Mouse (Mus musculus): ENCODE data around the gene Mctp2.
A peak's percentile ranks its signal among the peaks of the same experiment; 100 is the strongest.

Gene Mctp2

DNA sequence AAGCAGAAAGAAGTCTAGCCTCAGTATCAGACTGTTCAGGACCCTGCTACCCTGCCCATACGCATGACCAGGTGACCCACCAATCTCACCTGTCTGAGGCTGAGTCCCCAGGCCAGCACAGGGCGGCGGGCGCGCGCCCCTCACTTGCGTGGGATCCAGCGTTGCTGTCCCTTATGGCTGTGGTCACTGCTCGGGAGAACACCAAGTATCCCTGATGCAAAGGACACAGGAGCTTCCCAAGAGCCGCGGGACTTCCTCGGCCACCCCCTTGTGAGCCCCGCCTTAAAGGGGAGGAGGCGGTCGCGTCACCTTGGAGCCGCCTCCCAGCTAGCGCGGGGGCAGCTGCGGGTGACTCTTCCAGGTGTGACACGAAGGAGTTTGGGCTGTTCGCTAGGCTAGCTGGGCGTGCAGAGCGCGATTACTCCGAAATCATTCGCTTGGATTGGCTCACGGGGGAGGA is at the start of gene Mctp2:
TSS of gene Mctp2 (minus strand) at position 227 of the 460 bp plus-strand sequence.
- peak; percentile 6 for DNase-seq

DNA sequence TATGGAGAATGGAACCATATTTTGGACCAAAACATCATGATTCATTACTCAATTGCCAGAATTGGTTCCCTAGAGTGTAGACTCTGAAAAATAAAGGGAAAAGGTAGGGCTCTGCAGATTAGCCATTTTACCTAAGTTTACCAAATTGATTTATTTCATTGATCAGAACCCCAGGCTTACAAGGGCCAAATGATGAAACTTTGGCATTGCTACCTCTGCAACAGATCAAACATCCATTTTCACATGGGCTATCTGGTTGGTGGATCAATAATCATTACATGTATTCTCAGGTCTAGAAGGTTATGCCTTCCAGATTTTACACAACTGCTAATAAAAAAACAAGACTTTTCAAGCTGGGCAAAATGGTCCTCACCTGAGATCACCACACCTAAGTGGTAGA is 39.5 kb upstream of the Mctp2 start:
- DNase-seq, result no peak

DNA sequence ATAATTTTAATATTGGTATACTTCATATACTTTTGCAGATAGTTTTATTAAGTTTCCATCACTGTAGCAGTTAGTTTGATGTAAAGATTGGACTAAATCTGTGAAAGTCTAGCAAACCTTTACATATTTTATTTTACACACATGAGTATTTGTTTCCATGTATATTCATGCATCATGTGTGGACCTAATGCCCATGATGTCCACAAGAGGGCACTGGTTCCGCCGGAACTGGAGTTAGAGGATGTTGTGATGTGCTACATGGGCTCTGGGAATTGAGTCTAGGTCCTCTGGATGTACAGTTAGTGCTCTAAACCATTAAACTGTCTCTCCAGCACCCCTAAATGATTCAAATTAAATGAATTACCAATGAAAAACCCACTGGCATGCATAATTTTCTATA is 37.3 kb upstream of the Mctp2 start:
- no peak for DNase-seq

DNA sequence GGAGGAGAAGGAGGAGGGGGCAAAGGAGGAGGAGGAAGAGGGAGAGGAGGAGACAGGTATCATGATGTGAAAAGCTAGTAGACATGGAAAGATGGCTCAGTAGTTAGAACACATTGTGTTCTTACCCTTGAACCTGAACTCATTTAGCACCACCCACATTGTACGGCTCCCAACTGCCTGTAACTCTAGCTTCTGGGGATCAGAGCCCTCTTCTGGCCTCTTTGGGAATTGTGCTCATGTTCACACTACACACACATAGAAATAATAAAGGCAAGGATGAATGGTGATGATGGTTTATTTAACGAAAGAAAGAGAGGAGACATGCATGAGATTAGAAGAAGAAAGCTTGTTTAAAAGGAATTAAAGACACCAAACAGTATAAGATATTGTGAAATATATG is 36.4 kb upstream of the Mctp2 start:
- no peak for DNase-seq

DNA sequence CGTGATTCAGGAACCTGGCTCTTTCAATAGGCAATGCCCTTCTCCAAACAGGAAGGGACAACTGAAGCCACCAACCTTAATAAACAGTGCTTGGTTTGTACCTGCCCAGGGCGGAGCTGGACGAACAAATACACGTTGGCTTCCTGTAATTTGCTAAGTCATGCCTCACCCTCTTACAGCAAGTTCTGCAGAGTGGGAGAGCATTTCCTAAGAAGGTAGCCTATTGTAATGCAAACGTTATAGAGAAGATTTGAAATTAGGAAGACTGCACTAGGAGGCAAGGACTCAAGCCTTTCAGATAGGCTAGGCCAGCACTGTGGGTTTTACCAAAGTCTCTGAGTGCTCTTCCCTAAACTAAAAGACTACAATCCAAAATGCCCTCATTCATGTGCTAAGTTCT is 19.6 kb upstream of the Mctp2 start:
- no peak for DNase-seq

DNA sequence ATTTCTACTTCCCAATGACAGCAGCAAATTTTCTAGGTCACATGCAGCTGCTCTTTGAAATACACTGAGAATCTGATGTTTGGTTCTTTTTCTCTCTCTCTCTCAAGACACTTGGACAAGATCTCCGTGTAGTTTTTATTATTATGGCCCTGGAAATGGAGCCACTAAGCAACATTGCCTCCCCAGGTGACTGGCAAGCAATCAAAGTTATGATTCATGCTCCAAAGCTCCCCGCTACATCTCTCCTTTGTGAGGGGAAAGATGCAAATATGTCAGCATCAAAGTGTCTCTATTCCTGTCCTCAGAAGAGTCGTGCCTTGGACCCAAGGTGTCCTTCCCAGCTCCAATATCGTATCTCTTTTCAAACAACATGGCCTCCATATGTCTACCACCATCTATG is 14.5 kb upstream of the Mctp2 start:
- DNase-seq, result no peak

DNA sequence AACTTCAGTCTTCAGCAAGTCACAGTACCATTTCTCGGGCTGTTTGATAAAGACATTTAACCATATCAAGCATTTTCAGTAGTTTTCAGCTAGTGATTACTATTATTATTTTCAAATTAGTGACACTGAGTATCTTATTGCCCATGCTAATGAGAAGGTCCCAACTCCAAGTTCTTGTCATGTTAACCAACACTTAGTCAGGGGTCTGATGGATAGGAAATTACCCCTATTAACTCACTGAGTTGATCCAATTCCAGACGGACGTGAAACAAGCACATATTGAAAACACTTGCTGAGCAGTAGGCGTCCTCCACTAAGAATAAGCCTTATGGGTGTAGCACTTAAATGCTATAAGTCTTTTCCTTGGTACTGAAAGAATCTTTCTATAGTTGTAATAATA is 14.0 kb upstream of the Mctp2 start:
- no peak for DNase-seq

DNA sequence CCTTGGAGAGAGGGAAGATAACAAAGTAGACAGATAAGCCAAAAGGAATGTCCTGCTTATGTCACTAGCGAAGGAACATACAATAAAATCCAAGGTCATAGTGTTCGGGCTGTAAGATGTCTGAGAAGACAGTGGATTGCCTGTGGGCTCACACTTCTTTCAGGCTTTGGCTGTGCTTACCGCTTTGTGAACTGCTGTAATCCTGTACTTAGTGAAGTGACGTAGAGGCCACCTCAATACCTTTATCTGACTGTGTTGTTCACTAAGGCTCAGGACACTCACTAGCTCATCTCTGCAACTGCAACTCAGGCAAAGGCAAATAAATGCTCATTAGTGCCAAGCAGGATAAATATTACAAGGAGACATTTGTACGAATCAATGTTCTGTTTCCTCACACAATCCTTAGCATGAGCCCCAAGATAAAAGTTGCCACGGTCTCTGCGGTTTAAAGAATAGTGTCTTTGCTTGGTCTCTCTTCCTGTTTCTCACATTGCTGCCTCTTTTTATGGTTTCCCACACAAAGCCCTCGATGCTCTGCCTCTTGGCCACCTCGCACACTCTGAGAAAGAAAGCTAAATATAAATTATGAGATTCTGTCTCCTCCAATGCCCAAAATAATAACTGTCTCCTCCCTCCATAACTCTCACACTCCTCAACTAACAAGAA is 8.1 kb upstream of the Mctp2 start:
- DNase-seq, result no peak

DNA sequence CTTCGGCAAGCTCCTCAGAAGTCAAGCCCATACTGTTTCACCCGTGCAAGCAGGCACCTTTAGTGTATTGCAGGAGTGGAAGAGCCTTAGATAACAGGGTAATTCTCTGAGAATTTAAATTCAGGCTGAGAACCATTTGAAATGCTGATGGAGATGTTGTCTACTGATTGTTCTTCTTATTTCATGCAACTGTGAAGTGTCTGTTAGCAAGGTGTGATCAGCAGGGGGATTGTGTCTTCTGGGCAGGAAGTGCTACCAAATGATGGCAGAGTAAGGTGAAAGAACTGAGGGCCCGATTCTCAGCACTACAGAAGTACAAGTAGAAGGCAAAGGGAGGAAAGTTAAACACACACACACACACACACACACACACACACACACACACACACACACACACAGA is 7.5 kb upstream of the Mctp2 start:
- no peak for DNase-seq

DNA sequence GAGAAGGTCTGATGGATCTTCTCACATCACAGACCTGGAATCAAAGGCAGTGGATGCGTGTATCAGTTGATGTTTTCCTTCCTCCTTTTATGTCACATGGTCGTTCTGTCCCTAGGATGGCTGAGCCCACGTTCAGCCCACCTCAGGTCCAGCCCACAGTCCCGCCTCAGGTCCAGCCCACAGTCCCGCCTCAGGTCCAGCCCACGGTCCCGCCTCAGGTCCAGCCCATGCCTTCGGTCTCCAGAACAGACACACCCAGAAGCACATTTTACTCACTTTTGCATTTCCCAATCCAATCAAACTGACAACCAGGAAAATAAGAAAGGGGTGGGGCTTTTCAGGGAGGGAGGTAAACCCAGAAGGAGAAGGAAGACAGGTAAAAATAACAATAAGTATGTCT is 5.2 kb upstream of the Mctp2 start:
- no peak for DNase-seq

DNA sequence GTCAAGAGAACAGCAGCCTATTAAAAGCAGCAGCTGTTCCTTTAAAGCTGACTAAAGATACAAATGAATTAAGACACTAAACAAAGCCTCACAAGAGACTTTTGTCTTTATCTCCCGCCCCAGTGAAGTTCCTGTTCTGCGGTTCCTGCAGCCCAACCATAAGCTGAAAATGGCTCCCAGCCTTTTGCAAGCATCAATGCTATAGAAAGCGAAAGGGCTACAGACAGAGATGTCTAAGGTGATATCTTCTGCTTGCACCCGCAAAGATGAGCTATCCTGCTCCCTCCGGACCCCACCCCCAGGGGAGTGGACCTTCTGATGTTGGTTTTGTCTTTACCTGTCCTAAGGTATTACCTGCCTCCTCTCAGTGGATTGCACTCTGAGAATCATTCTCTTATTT is 1.7 kb upstream of the Mctp2 start:
- no peak for DNase-seq

DNA sequence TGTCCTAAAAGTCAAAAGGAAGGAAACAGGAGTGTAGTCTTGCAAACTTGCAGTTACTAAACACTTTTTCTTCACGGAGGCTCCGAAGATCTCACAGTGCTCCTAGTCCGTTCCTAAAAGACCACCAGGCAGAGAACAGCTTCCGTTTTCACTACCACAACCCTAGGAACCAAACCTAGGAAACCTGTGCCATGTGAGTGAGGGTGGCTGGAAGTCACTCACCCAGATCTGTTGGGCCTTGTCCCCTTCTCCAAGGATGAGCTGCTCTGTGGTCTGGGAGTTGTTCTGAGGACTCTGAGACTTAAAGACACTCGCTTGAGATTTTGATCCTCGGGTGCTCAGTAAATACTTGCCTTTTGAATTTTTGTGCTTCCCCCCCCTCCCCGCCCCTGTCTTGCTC is 439 bp upstream of the Mctp2 start:
- no peak for DNase-seq

DNA sequence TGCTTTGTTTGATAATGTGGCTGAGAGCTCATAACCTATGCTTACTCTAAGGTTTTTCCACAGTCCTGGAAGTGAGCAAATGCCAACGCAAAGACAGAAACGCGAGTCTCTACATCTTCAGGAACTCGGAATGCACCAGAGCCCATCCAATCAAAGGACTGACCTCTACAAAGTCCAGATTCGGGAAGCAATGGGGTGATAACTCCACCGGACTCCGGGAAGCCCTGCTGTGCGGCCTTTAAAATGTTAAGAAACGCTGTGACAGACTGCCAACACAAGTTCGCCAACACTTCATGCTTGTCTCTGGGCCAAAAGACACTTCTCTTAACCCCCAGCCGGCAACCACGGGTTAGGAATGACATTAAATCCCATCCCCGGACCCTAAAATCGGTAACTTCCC is 437 bp downstream of the Mctp2 start:
- no peak for DNase-seq

DNA sequence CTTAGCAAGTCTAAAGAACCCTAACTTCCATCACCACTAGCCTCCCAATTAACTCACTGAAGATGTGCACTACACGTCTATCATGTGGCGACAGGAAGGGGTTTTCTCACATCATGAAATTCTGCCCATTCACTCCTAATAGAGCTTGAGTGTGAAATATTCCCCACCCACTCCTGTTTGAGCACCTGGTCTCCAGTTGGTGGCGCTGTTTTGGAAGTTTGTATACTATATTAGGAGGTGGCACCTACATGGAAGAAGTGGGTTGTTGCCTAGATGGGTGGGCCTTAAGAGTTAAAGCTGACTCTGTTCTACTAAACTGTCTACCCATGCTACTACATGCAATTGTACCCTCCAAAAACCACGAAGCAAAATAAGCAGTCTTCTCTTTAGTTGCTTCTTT is 4.7 kb downstream of the Mctp2 start:
- DNase-seq, result no peak

DNA sequence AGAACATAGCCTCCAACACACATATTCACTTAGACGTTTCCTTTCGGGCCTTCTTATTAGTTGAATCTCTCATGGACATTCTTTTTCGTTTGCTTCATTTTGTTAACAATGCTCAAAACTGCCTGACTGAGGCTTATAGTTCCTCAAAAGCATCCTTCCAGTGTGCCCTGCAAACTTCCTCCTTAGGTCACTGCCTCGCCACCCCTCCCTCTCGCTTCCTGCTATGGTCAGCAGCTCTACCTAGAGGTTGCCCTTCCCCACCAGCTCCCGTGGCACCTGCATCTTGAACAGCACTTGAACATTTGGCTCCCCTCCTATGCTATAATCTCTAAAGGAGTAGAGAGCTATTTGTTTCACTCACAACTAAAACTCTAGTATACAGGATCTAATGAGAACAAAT is 6.7 kb downstream of the Mctp2 start:
- DNase-seq, result no peak

DNA sequence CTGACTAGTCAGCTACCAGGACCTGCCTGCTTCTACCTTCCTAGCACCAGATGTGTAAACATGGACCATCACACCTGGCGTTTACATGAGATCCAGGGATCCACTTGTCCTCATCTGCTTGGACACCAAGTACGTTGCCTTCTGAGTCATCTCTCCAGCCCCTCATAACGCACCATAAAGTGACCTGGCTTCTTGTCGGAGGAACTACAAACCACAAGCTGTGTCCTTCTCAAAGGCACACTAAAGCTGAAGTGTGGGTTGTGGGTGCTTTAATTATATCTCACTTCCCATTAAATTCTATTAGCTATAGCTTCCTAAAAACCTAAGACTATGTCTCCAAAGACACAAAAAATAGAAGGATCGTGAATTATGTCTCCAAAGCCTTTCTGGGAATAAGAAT is 9.4 kb downstream of the Mctp2 start:
- DNase-seq, result no peak

DNA sequence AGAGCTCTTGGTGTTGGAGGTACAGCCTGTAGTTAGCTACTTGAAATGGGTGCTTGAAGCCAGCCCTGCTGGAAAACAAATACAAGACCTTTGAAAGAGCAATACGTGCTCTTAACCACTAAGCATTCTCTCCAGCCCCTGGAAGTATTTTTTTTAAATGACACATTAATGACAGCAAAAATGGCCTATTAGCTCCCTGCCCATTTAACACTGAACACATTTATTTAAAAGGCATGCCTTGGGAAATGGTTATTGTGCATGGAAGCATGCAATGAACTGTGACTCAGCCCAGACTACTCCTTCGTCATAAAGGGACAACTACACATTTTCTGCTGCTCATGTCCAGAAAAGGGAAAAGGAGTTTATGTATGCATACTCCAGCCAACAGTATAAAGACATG is 10.2 kb downstream of the Mctp2 start:
- DNase-seq, result no peak

DNA sequence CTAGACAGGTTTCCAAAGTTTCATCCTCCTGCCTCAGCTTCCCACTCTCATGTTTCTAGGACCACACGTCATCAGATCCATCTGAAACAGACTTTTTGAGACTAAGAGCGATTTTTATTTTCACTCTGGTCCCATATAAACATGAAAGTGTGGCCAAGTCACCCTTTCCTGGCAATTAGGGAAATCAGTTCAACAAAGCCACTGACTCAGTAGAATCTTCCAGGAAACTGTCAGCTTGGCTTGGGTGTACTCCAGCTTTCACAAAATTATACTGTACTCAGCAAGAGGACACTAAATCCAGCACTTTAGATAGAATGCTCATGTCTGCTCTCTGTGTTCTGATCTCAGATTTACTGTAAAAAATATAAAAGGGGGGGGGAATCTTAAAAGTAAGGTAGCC is 11.5 kb downstream of the Mctp2 start:
- DNase-seq, result no peak

DNA sequence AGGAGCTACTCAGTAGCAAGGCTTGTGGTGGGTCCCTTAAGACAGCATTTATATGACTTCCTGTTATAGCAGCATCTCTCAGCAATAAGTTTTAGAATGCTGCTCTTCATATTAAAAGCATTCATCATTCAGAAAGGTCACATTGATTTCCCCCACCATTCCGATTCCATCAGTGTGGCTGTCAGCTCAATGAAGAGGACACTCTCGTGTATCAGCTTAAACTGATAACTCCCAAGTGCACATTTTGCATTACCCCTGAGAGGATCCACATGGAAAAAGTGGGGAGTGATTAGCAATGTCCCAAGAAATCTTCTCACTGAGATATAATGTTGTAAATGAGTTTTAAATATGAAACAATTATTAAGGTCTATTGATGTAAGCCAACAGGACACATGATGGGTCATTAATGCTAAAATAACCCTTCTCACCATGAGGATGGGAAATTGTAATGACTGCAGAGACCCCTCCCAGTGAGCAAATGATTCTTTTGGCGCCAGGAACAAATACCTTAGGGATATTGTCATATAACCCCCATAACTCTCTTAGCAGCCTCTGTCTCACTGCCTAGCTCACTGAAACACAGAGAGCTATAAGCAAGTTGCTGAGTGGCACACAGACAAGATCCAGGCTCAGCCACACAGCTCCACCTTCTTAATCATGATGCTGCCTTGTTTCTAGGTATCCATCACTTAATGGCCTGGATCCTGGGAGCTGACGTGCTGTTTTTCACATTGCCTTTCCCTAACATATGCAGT is 12.4 kb downstream of the Mctp2 start:
- DNase-seq, result no peak

DNA sequence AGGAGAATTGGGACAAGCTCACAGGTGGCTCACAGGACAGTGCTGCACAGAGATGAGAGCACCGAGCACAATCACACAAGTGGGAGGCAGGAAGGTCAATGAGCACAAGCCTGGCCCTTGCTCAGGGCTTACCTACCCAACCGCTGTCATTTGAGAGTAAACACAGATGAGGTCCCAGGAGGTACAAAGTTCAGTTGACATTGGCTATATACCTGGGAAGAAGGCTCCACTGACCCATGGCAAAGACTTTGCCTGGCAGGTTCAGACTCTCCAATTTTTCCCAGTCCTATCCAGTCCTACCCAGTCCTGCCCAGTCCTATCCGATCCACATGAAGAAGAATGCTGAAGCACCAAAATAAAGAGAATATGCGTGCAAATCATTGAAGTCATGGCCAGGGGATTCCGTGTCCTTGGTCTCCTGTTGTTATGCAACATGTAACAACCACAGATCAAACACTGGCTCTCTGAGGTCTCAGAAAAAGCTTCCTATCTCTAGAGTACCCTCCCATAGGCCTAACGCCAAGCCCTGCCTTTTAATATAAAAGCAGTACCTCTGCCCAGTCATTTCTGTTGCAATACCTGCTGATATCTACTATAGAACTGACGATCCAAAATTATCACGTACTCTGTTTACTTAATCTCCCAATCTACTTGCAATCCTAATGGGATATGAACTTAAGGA is 14.0 kb downstream of the Mctp2 start:
- no peak for DNase-seq

DNA sequence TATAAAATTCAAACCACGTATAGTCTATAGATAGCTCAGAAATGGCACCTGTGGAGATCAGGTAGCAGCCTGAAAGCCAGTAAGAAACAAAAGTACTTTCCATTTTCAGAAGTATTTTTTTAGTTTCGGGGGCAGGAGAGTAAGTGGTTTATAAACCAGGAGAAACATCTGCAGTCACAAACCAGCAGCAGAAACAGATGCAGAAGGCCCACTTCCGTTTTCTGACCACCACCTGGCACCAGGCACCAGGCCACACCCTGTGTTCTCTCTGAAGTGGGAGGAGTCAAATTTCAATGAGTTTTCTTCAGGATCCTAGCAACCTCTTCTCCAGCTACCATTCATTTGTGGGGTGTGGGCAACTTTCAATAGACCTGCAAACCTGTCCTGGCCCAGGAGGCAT is 25.7 kb downstream of the Mctp2 start:
- no peak for DNase-seq

DNA sequence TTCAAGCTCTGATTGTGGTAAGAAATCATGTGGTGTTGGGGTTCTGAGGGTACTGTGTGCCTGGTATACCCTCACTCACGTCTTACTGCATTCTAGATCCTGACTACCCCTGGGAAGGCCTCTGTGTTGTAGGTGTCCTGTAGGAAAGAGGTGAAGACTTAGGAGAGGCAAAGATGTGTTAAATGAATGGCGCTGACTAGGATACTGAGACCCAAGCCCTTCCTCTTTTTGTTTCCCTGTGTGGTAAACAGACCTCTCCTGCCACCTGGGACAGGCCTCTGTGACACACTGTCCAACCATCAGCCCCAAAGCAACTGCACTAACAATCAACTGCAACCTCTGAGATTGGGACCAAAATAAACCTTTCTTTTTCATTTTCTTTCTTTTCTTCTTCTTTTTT is 28.0 kb downstream of the Mctp2 start:
- no peak for DNase-seq

DNA sequence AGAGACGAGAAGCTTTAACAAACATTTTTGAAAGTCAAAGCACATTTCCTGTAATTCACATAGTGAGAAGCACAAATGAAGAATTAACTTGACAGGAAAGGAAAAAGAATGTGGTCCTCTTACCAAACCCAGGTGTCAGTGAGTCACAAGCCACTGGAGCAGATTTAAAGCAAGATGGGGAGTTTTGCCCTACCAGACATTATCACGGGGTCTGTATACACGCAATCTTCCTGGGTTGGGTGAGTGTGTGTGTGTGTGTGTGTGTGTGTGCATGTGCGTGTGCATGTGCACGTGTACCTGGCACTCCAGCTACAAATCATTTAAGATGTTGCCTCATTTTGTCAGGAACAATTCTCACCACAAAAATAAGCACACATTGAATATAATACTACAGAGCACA is 30.9 kb downstream of the Mctp2 start:
- DNase-seq, result no peak

DNA sequence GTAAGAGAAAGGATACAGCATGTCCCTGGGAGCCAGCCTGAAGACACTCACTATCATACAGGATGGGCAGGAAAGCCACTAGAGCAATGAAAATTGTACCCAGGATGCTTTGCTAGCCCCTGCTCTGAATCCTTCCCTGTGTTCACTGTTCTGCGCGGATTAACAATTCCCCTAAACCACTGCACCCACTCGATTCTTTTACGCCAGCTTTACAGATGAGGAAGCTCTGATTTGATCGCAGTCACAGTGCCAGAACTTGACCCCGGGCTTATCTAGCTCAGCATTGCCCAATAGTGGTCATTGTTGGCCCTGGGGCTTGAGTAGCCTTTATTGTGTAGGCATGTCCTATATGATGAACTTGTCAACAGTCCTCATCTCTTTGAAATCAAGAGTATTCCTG is 34.9 kb downstream of the Mctp2 start:
- DNase-seq, result no peak
